Mouse (Mus musculus): Measurements from ENCODE around the gene Rfx8. TPM values are rescaled to one million over a fixed set of nuclear protein-coding genes. Genes with fewer than 3 reads are reported as not detected.

The Rfx8 gene
- polyA plus RNA-seq, 1 experiment from 2014 or later, result 0.20 TPM

GRCm38 (mm10) chr1:39751537-39751936, 30.7 kb upstream of the Rfx8 start:
- Histone ChIP-seq H3K27ac (no peak overlapping the region), H3K4me3 (replicated peaks) (no peak overlapping the region), H3K4me1 (replicated peaks) (peaks cover 18% of the 10 kb centered on the region), H3K36me3 (no peaks in the 10 kb centered on the region), H3K27me3 (replicated peaks) (no peaks in the 10 kb centered on the region), H3K9ac (no peak overlapping the region), H3K4me2 (replicated peaks) (no peak overlapping the region), H3K9me3 (no peaks in the 10 kb centered on the region)
- ATAC-seq, result no peak
- WGBS, result 81% methylated on average over 6 of the region's 6 CpGs

GRCm38 (mm10) chr1:39749664-39750063, 28.9 kb upstream of the Rfx8 start:
- Histone ChIP-seq H3K27me3 (replicated peaks) (no peaks in the 10 kb centered on the region), H3K36me3 (no peaks in the 10 kb centered on the region), H3K4me1 (replicated peaks) (peaks cover 20% of the 10 kb centered on the region), H3K27ac (peak overlapping the region; percentile 59), H3K4me2 (replicated peaks) (no peak overlapping the region), H3K4me3 (replicated peaks) (no peak overlapping the region), H3K9me3 (no peaks in the 10 kb centered on the region), H3K9ac (no peak overlapping the region)
- 19% methylated on average over 3 of the region's 3 CpGs for WGBS
- peak; percentile 77 for ATAC-seq

DNA sequence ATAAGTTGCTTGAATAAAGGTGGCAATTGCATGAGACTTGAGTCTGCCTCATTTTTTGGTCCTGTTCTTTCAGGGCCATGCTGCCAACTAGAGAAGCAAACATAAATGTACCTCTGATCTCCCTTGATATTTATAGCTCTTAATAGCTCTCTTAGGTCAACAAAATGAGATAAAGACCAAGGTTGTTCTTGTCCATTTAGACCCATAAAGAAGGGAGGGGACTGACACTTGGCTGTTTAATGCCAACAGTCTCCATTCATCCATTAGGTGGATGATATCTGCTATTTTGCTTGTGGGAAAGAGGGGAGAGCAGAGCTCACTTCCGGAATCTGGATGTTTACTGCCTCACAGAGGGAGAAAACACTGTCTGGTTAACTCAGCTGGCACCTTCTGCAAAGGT, 28.4 kb upstream of the Rfx8 start:
- no peak overlapping the region for H3K4me2 ChIP-seq (replicated peaks)
- WGBS, result 18% methylated on average over 1 of the region's 1 CpGs
- no peak overlapping the region for H3K9ac ChIP-seq
- peak overlapping the region; percentile 59 for H3K27ac ChIP-seq
- no peaks in the 10 kb centered on the region for H3K36me3 ChIP-seq
- H3K4me1 ChIP-seq (replicated peaks), result peaks cover 20% of the 10 kb centered on the region
- H3K27me3 ChIP-seq (replicated peaks), result no peaks in the 10 kb centered on the region
- no peaks in the 10 kb centered on the region for H3K9me3 ChIP-seq
- no peak overlapping the region for H3K4me3 ChIP-seq (replicated peaks)
- peak; percentile 88 for ATAC-seq

GRCm38 (mm10) chr1:39748666-39749065, 27.9 kb upstream of the Rfx8 start:
- Histone ChIP-seq H3K36me3 (no peaks in the 10 kb centered on the region), H3K4me1 (replicated peaks) (peaks cover 20% of the 10 kb centered on the region), H3K4me2 (replicated peaks) (no peak overlapping the region), H3K9ac (no peak overlapping the region), H3K4me3 (replicated peaks) (no peak overlapping the region), H3K9me3 (no peaks in the 10 kb centered on the region), H3K27ac (peak overlapping the region; percentile 59; the same call in 1 of the 2 replicates), H3K27me3 (replicated peaks) (no peaks in the 10 kb centered on the region)
- 51% methylated on average over 6 of the region's 6 CpGs for WGBS
- ATAC-seq, result peak; percentile 53

DNA sequence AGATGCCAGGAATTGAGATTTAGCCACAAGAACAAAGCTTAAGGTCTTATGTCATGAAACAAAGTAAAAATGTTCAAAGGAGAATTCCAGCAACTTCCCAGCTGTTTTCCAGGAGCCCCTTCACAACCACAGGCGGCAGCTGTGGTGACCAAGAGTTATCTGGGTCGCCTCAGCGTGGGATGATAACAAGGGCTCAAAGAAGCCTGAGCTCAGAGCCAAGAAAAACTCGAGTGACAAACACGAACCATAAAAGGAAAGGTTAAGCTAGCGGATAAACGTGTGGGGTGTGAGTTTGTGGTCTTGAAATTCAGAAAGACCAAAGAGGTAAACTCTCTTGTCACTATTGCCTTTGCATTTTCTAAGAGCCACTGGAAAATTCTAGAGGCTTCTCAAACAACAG, 25.7 kb upstream of the Rfx8 start:
- Histone ChIP-seq H3K36me3 (no peaks in the 10 kb centered on the region), H3K4me3 (replicated peaks) (no peak overlapping the region), H3K4me1 (replicated peaks) (peaks cover 20% of the 10 kb centered on the region), H3K4me2 (replicated peaks) (no peak overlapping the region), H3K9ac (no peak overlapping the region), H3K9me3 (no peaks in the 10 kb centered on the region), H3K27me3 (replicated peaks) (no peaks in the 10 kb centered on the region), H3K27ac (no peak overlapping the region)
- 35% methylated on average over 7 of the region's 7 CpGs for WGBS
- no peak for ATAC-seq

- Histone ChIP-seq H3K27me3 (replicated peaks) (no peaks in the 10 kb centered on the region), H3K9ac (no peak overlapping the region), H3K4me3 (replicated peaks) (no peak overlapping the region), H3K36me3 (no peaks in the 10 kb centered on the region), H3K4me1 (replicated peaks) (no peaks in the 10 kb centered on the region), H3K9me3 (no peaks in the 10 kb centered on the region), H3K4me2 (replicated peaks) (no peak overlapping the region), H3K27ac (no peak overlapping the region)
- ATAC-seq, result no peak
- WGBS, result 64% methylated on average over 7 of the region's 7 CpGs
Observed at GRCm38 (mm10) chr1:39740948-39741347, 20.2 kb upstream of the Rfx8 start.

DNA sequence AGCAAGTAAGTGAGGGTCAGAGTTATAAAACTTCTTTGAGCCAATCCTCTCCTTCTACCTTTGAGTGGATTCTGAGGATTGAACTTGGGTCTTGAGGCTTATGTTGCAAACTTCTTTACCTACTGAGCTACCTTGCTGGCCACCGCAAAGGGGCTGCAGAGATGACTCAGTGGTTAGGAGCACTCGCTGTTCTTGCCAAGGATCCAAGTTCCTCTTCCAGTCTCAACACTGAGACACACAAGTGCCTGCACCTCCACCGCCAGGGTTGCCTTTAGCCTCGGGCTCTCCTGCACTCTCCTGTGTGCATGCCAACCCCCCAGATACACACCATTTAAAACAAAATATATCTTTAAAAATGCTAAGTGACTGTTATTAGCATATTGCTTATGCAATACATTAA, 19.2 kb upstream of the Rfx8 start:
- Histone ChIP-seq H3K36me3 (no peaks in the 10 kb centered on the region), H3K9me3 (no peaks in the 10 kb centered on the region), H3K27ac (no peak overlapping the region), H3K4me1 (replicated peaks) (no peaks in the 10 kb centered on the region), H3K4me3 (replicated peaks) (no peak overlapping the region), H3K4me2 (replicated peaks) (no peak overlapping the region), H3K9ac (no peak overlapping the region), H3K27me3 (replicated peaks) (no peaks in the 10 kb centered on the region)
- 87% methylated on average over 4 of the region's 4 CpGs for WGBS
- no peak for ATAC-seq

GRCm38 (mm10) chr1:39735927-39736604, 15.3 kb upstream of the Rfx8 start:
- no peaks in the 10 kb centered on the region for H3K9me3 ChIP-seq
- 0 out of 2 replicates have a peak overlapping the region, but pooled peaks have one; percentile 24 for H3K27ac ChIP-seq
- H3K4me3 ChIP-seq (replicated peaks), result no peak overlapping the region
- H3K4me2 ChIP-seq (replicated peaks), result no peak overlapping the region
- no peaks in the 10 kb centered on the region for H3K4me1 ChIP-seq (replicated peaks)
- H3K9ac ChIP-seq, result no peak overlapping the region
- ATAC-seq, result peak; percentile 56; the same call in 1 of the 2 replicates
- no peaks in the 10 kb centered on the region for H3K36me3 ChIP-seq
- no peaks in the 10 kb centered on the region for H3K27me3 ChIP-seq (replicated peaks)
- 31% methylated on average over 8 of the region's 8 CpGs for WGBS

DNA sequence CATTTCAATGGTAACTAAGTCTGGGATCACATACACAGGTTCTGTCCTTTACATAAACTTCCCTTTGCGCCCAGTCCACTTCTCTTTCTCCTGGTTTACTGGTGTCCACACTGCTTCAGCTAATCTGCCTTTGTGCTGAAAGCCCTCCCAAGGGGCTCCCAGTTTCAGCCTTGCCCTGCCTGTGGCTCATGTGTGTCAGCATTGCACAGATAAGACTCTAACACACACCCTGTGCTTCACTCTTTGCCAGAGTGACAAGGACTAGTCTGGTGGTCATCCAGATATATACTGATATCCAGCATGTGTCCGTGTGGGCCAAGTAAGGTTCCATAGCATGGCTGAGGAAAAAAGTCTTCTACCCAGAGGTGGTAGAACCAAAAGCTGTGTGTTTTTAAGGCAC, 14.7 kb upstream of the Rfx8 start:
- Histone ChIP-seq H3K9ac (no peak overlapping the region), H3K27ac (0 out of 2 replicates have a peak overlapping the region, but pooled peaks have one; percentile 24), H3K36me3 (no peaks in the 10 kb centered on the region), H3K4me3 (replicated peaks) (no peak overlapping the region), H3K9me3 (no peaks in the 10 kb centered on the region), H3K4me2 (replicated peaks) (no peak overlapping the region), H3K27me3 (replicated peaks) (no peaks in the 10 kb centered on the region), H3K4me1 (replicated peaks) (no peaks in the 10 kb centered on the region)
- WGBS, result 61% methylated on average over 2 of the region's 2 CpGs
- ATAC-seq, result peak; percentile 6; the same call in 1 of the 2 replicates

DNA sequence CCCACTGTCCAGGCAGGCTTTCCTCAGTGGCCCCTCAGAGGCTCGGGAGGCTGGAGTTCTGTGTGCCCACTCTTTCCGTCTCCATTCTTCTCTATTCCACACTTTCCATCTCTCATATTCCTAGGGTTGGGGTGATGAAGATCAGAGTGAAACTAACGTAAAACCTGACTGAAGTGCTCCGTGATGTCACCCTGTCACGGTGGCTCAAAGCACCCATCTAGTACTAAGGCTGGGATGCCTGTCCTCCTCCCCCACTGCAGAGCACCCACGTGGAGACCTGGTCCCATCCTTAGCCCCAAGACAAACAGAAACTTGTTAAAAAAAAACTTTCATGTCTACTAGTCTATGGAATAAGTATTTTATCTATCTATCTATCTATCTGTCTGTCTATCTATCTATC, 14.1 kb upstream of the Rfx8 start:
- no peak for ATAC-seq
- Histone ChIP-seq H3K36me3 (no peaks in the 10 kb centered on the region), H3K4me1 (replicated peaks) (no peaks in the 10 kb centered on the region), H3K4me2 (replicated peaks) (no peak overlapping the region), H3K9ac (no peak overlapping the region), H3K9me3 (no peaks in the 10 kb centered on the region), H3K27ac (0 out of 2 replicates have a peak overlapping the region, but pooled peaks have one; percentile 18), H3K27me3 (replicated peaks) (no peaks in the 10 kb centered on the region), H3K4me3 (replicated peaks) (no peak overlapping the region)
- 86% methylated on average over 6 of the region's 6 CpGs for WGBS

GRCm38 (mm10) chr1:39734311-39734710, 13.5 kb upstream of the Rfx8 start:
- Histone ChIP-seq H3K36me3 (no peaks in the 10 kb centered on the region), H3K4me1 (replicated peaks) (no peaks in the 10 kb centered on the region), H3K27me3 (replicated peaks) (no peaks in the 10 kb centered on the region), H3K4me3 (replicated peaks) (no peak overlapping the region), H3K9ac (no peak overlapping the region), H3K27ac (no peak overlapping the region), H3K9me3 (no peaks in the 10 kb centered on the region), H3K4me2 (replicated peaks) (no peak overlapping the region)
- WGBS, result 75% methylated on average over 13 of the region's 13 CpGs
- ATAC-seq, result no peak

GRCm38 (mm10) chr1:39733876-39734275, 13.1 kb upstream of the Rfx8 start:
- Histone ChIP-seq H3K27me3 (replicated peaks) (no peaks in the 10 kb centered on the region), H3K4me2 (replicated peaks) (no peak overlapping the region), H3K27ac (no peak overlapping the region), H3K36me3 (no peaks in the 10 kb centered on the region), H3K9me3 (no peaks in the 10 kb centered on the region), H3K9ac (no peak overlapping the region), H3K4me1 (replicated peaks) (no peaks in the 10 kb centered on the region), H3K4me3 (replicated peaks) (no peak overlapping the region)
- ATAC-seq, result no peak
- WGBS, result 87% methylated on average over 10 of the region's 10 CpGs

GRCm38 (mm10) chr1:39732081-39732480, 11.3 kb upstream of the Rfx8 start:
- Histone ChIP-seq H3K27me3 (replicated peaks) (no peaks in the 10 kb centered on the region), H3K4me3 (replicated peaks) (no peak overlapping the region), H3K36me3 (no peaks in the 10 kb centered on the region), H3K9ac (no peak overlapping the region), H3K27ac (no peak overlapping the region), H3K4me2 (replicated peaks) (no peak overlapping the region), H3K4me1 (replicated peaks) (no peaks in the 10 kb centered on the region), H3K9me3 (no peaks in the 10 kb centered on the region)
- WGBS, result 60% methylated on average over 10 of the region's 10 CpGs
- no peak for ATAC-seq
